Mouse (Mus musculus) Muller cell, postnatal 12 days (primary cell): Measurements from ENCODE around the gene Sh3rf1.

Source experiments
- DNase-seq: peaks from one replicate; pipeline ENCODE4 v3.0.0-alpha.2; 2015; ENCODE audit errors: inconsistent ontology term

Gene Sh3rf1

GRCm38 (mm10) chr8:61223729-61224379, at the start of gene Sh3rf1:
TSS of gene Sh3rf1 (plus strand) at chr8:61223872.
- peak; percentile 92 for DNase-seq

- DNase-seq, result no peak
Measured at GRCm38 (mm10) chr8:61173921-61174492, 49.7 kb upstream of the Sh3rf1 start.

- no peak for DNase-seq
Measured at GRCm38 (mm10) chr8:61175876-61176275, 47.8 kb upstream of the Sh3rf1 start.

- no peak for DNase-seq
Measured at GRCm38 (mm10) chr8:61177680-61178593, 45.7 kb upstream of the Sh3rf1 start.

- DNase-seq, result no peak
Measured at GRCm38 (mm10) chr8:61178594-61179140, 45.0 kb upstream of the Sh3rf1 start.

GRCm38 (mm10) chr8:61181592-61181991, 42.1 kb upstream of the Sh3rf1 start:
- DNase-seq, result no peak

GRCm38 (mm10) chr8:61182020-61182419, 41.7 kb upstream of the Sh3rf1 start:
- peak; percentile 22 for DNase-seq

- no peak for DNase-seq
Measured at GRCm38 (mm10) chr8:61185274-61186198, 38.1 kb upstream of the Sh3rf1 start.

GRCm38 (mm10) chr8:61194306-61194925, 29.3 kb upstream of the Sh3rf1 start:
- DNase-seq, result peak; percentile 52

- DNase-seq, result no peak
Measured at GRCm38 (mm10) chr8:61200254-61200887, 23.3 kb upstream of the Sh3rf1 start.

- DNase-seq, result no peak
Measured at GRCm38 (mm10) chr8:61203035-61203826, 20.4 kb upstream of the Sh3rf1 start.

- no peak for DNase-seq
Measured at GRCm38 (mm10) chr8:61206876-61207275, 16.8 kb upstream of the Sh3rf1 start.

- no peak for DNase-seq
Measured at GRCm38 (mm10) chr8:61207636-61208035, 16.0 kb upstream of the Sh3rf1 start.

- no peak for DNase-seq
Measured at GRCm38 (mm10) chr8:61208719-61209118, 15.0 kb upstream of the Sh3rf1 start.

GRCm38 (mm10) chr8:61210836-61211235, 12.8 kb upstream of the Sh3rf1 start:
- DNase-seq, result no peak

GRCm38 (mm10) chr8:61215081-61215819, 8.4 kb upstream of the Sh3rf1 start:
- no peak for DNase-seq

GRCm38 (mm10) chr8:61217017-61217416, 6.7 kb upstream of the Sh3rf1 start:
- no peak for DNase-seq

- DNase-seq, result no peak
Measured at GRCm38 (mm10) chr8:61217426-61217825, 6.2 kb upstream of the Sh3rf1 start.

- no peak for DNase-seq
Measured at GRCm38 (mm10) chr8:61218439-61218838, 5.2 kb upstream of the Sh3rf1 start.
